Mouse (Mus musculus): ENCODE data around the gene Wdr49.

DNA sequence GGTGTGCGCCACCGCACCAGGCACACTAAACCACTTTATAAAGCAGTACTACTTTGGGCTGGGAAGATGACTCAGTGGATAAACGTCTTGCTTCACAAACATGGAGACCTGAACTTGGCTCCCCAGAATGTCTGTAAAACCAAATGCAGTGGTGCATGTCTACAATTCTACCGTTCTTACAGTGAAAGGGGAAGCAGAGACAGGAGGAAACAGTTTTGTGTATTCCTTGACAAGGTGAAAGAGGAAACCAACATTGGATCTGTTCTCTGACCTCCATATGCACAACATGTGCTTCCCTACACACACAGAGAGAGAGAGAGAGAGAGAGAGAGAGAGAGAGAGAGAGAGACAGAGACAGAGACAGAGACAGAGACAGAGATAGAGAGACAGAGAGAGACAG is 204.5 kb downstream of the Wdr49 start:
- TF ChIP-seq POLR2A (IDR thresholded peaks at IDR 0.05; ENCODE audit: insufficient read depth, low read depth, low read length) (no peak), CTCF (IDR thresholded peaks at IDR 0.05; ENCODE audit: insufficient read depth, low read depth, low read length) (no peak)
